Mouse (Mus musculus) mesoderm, embryonic 11.5 days (tissue): Measurements from ENCODE around the gene 2310039H08Rik.
"Not testable (repeated sequence)": the region's sequence is repeated elsewhere in the genome, so short reads cannot be mapped to it uniquely, and the experiment has no call there.

Experiments used
- DNase-seq: peaks from one replicate; pipeline ENCODE4 v3.0.0-alpha.2; 2012; ENCODE audit warnings: low read depth, low spot score

2310039H08Rik gene

GRCm38 (mm10) chr17:46758753-46759152, 13.7 kb upstream of the 2310039H08Rik start:
- no peak for DNase-seq

GRCm38 (mm10) chr17:46763544-46763943, 8.9 kb upstream of the 2310039H08Rik start, which contains the start of gene Ptcra:
Gene Ptcra, minus strand, starts transcription at chr17:46763712.
- DNase-seq = no peak

- DNase-seq = not testable (repeated sequence)
Observed at GRCm38 (mm10) chr17:46764916-46765315, 7.5 kb upstream of the 2310039H08Rik start.

- DNase-seq = no peak
Observed at GRCm38 (mm10) chr17:46767868-46768267, 4.6 kb upstream of the 2310039H08Rik start.

GRCm38 (mm10) chr17:46770546-46770945, 1.9 kb upstream of the 2310039H08Rik start:
- no peak for DNase-seq

GRCm38 (mm10) chr17:46771025-46771424, 1.4 kb upstream of the 2310039H08Rik start:
- DNase-seq = no peak

GRCm38 (mm10) chr17:46771616-46772015, 819 bp upstream of the 2310039H08Rik start:
- no peak for DNase-seq

GRCm38 (mm10) chr17:46772038-46772403, 414 bp upstream of the 2310039H08Rik start:
- no peak for DNase-seq

- DNase-seq = no peak
Observed at GRCm38 (mm10) chr17:46773278-46774130, 1.1 kb downstream of the 2310039H08Rik start.

- DNase-seq = no peak
Observed at GRCm38 (mm10) chr17:46774131-46774472, 1.7 kb downstream of the 2310039H08Rik start.

- DNase-seq = no peak
Observed at GRCm38 (mm10) chr17:46775070-46775469, 2.6 kb downstream of the 2310039H08Rik start.

- DNase-seq = no peak
Observed at GRCm38 (mm10) chr17:46776087-46776486, 3.7 kb downstream of the 2310039H08Rik start.

- DNase-seq = no peak
Observed at GRCm38 (mm10) chr17:46781876-46782275, 9.4 kb downstream of the 2310039H08Rik start.

GRCm38 (mm10) chr17:46782341-46783221, 10.1 kb downstream of the 2310039H08Rik start, which contains the start of gene Rpl7l1:
Gene Rpl7l1, minus strand, starts transcription at chr17:46782672.
- DNase-seq = peak; percentile 95

- DNase-seq = no peak
Observed at GRCm38 (mm10) chr17:46783222-46783565, 10.8 kb downstream of the 2310039H08Rik start.

GRCm38 (mm10) chr17:46786952-46787351, 14.5 kb downstream of the 2310039H08Rik start:
- no peak for DNase-seq

GRCm38 (mm10) chr17:46787974-46788373, 15.5 kb downstream of the 2310039H08Rik start:
- DNase-seq = not testable (repeated sequence)

- no peak for DNase-seq
Observed at GRCm38 (mm10) chr17:46792963-46793362, 20.5 kb downstream of the 2310039H08Rik start.

GRCm38 (mm10) chr17:46796743-46797142, 24.3 kb downstream of the 2310039H08Rik start:
- DNase-seq = no peak

GRCm38 (mm10) chr17:46797386-46797785, 25.0 kb downstream of the 2310039H08Rik start:
- DNase-seq = no peak

- DNase-seq = no peak
Observed at GRCm38 (mm10) chr17:46799680-46800079, 27.2 kb downstream of the 2310039H08Rik start.

- DNase-seq = no peak
Observed at GRCm38 (mm10) chr17:46801761-46802160, 29.3 kb downstream of the 2310039H08Rik start.
